Mouse (Mus musculus) embryonic facial prominence, embryonic 13.5 days (tissue): ENCODE results near the gene Mtch1. TPM values are rescaled to one million over a fixed set of nuclear protein-coding genes. Genes with fewer than 3 reads are reported as not detected.
A peak's percentile ranks its signal among the peaks of the same experiment; 100 is the strongest.
"Not testable (repeated sequence)": the region's sequence is repeated elsewhere in the genome, so short reads cannot be mapped to it uniquely, and the experiment has no call there.

Experiments
- ATAC-seq: fragments of 200-750 bp; cut with Nextera tagmentation; 2 replicates; pipeline ENCODE4 v1.8.0; 2017; ENCODE audit warnings: low read depth; ENCODE audit not compliant: insufficient number of reproducible peaks, insufficient read depth, low FRiP score, low TSS enrichment
- H3K27ac ChIP-seq: fragments of 300-500 bp; sonication (generic); 2 replicates; pipeline ENCODE4 v1.5.1; 2015; ENCODE audit warnings: moderate library complexity, mild to moderate bottlenecking, inconsistent platforms
- H3K27me3 ChIP-seq: fragments of 300-500 bp; sonication (generic); 2 replicates; pipeline ENCODE4 v1.6.1; 2015; ENCODE audit warnings: mild to moderate bottlenecking, inconsistent platforms
- H3K36me3 ChIP-seq: fragments of 300-500 bp; sonication (generic); 2 replicates; pipeline ENCODE4 v1.6.1; 2015; ENCODE audit warnings: mild to moderate bottlenecking, inconsistent platforms
- H3K4me1 ChIP-seq: fragments of 300-500 bp; sonication (generic); 2 replicates; pipeline ENCODE4 v1.6.1; 2015; ENCODE audit warnings: inconsistent platforms
- H3K4me2 ChIP-seq: fragments of 300-500 bp; sonication (generic); 2 replicates; pipeline ENCODE4 v1.6.1; 2015; ENCODE audit warnings: moderate library complexity, mild to moderate bottlenecking, inconsistent platforms
- H3K4me3 ChIP-seq: fragments of 300-500 bp; sonication (generic); 2 replicates; pipeline ENCODE4 v1.5.1; 2015; ENCODE audit warnings: mild to moderate bottlenecking, inconsistent platforms
- H3K9ac ChIP-seq: fragments of 300-500 bp; sonication (generic); 2 replicates; pipeline ENCODE4 v1.6.1; 2015; ENCODE audit warnings: mild to moderate bottlenecking, inconsistent platforms
- H3K9me3 ChIP-seq: fragments of 300-500 bp; sonication (generic); 2 replicates; pipeline ENCODE4 v1.6.1; 2016; ENCODE audit warnings: inconsistent platforms
- WGBS: fragments of 180-500 bp; shearing (Covaris S2); methylation state at CpG from one replicate; pipeline ENCODE4 v1.1.7; 2015; ENCODE audit warnings: mixed read lengths; 5-methylcytosine and 5-hydroxymethylcytosine counted together
- polyA plus RNA-seq: library from polyadenylated mRNA; unstranded; fragments of >200 nt; fragmentation: Nextera tagmentation; extraction: Ambion mirVana; gene quantifications from 2 replicates; pipeline ENCODE4 v1.2.1, GENCODE M21; 2015

Mtch1 gene
- 284 and 299 TPM in 2 replicates for polyA plus RNA-seq

- Histone ChIP-seq H3K36me3 (peaks cover 22% of the 10 kb centered on the region), H3K9ac (peak within 1 kb of the TSS; percentile 93), H3K9me3 (no peaks in the 10 kb centered on the region), H3K4me1 (peaks cover 27% of the 10 kb centered on the region), H3K27me3 (no peaks in the 10 kb centered on the region), H3K4me2 (peak within 1 kb of the TSS; percentile 73), H3K27ac (peak within 1 kb of the TSS; percentile 92), H3K4me3 (peak within 1 kb of the TSS; percentile 89)
- WGBS, result 2% methylated on average over 47 of the region's 53 CpGs
- peak; percentile 92 for ATAC-seq
Observed at GRCm38 (mm10) chr17:29347645-29348256, at the start of gene Mtch1. TSS of gene Mtch1 (minus strand) at chr17:29347934.

GRCm38 (mm10) chr17:29396821-29397242 lies 49.1 kb upstream of the Mtch1 start:
- H3K4me2 ChIP-seq, result peak overlapping the region; percentile 71
- H3K9me3 ChIP-seq, result no peaks in the 10 kb centered on the region
- peaks cover 31% of the 10 kb centered on the region for H3K4me1 ChIP-seq
- no peak overlapping the region for H3K9ac ChIP-seq
- WGBS, result 17% methylated on average over 6 of the region's 6 CpGs
- no peaks in the 10 kb centered on the region for H3K27me3 ChIP-seq
- no peaks in the 10 kb centered on the region for H3K36me3 ChIP-seq
- H3K4me3 ChIP-seq, result no peak overlapping the region
- 0 out of 2 replicates have a peak overlapping the region, but pooled peaks have one; percentile 53 for H3K27ac ChIP-seq
- no peak for ATAC-seq

- H3K4me3 ChIP-seq, result no peak overlapping the region
- H3K27me3 ChIP-seq, result no peaks in the 10 kb centered on the region
- H3K4me2 ChIP-seq, result no peak overlapping the region
- H3K36me3 ChIP-seq, result no peaks in the 10 kb centered on the region
- ATAC-seq, result no peak
- peaks cover 31% of the 10 kb centered on the region for H3K4me1 ChIP-seq
- WGBS, result 58% methylated on average over 6 of the region's 6 CpGs
- no peaks in the 10 kb centered on the region for H3K9me3 ChIP-seq
- H3K27ac ChIP-seq, result no peak overlapping the region
- no peak overlapping the region for H3K9ac ChIP-seq
Observed at GRCm38 (mm10) chr17:29396056-29396799, 48.5 kb upstream of the Mtch1 start.

GRCm38 (mm10) chr17:29395381-29395780 lies 47.6 kb upstream of the Mtch1 start:
- Histone ChIP-seq H3K27me3 (no peaks in the 10 kb centered on the region), H3K4me3 (no peak overlapping the region), H3K36me3 (no peaks in the 10 kb centered on the region), H3K9me3 (no peaks in the 10 kb centered on the region), H3K9ac (0 out of 2 replicates have a peak overlapping the region, but pooled peaks have one; percentile 44), H3K4me1 (peaks cover 31% of the 10 kb centered on the region), H3K4me2 (no peak overlapping the region), H3K27ac (no peak overlapping the region)
- ATAC-seq, result no peak
- 67% methylated on average over 7 of the region's 7 CpGs for WGBS

- peaks cover 31% of the 10 kb centered on the region for H3K4me1 ChIP-seq
- not testable (repeated sequence) for ATAC-seq, H3K4me2 ChIP-seq, H3K27ac ChIP-seq, H3K9ac ChIP-seq, H3K27me3 ChIP-seq, H3K9me3 ChIP-seq, H3K36me3 ChIP-seq, H3K4me3 ChIP-seq
- WGBS, result 76% methylated on average over 2 of the region's 2 CpGs
Observed at GRCm38 (mm10) chr17:29394761-29395160, 47.0 kb upstream of the Mtch1 start.

- Histone ChIP-seq H3K4me1 (peaks cover 30% of the 10 kb centered on the region), H3K4me2 (no peak overlapping the region), H3K27me3 (no peaks in the 10 kb centered on the region), H3K4me3 (no peak overlapping the region), H3K9ac (no peak overlapping the region), H3K27ac (no peak overlapping the region), H3K9me3 (no peaks in the 10 kb centered on the region), H3K36me3 (no peaks in the 10 kb centered on the region)
- no peak for ATAC-seq
- WGBS, result 50% methylated on average over 9 of the region's 9 CpGs
Observed at GRCm38 (mm10) chr17:29394106-29394760, 46.5 kb upstream of the Mtch1 start.

GRCm38 (mm10) chr17:29393335-29394089 lies 45.8 kb upstream of the Mtch1 start:
- Histone ChIP-seq H3K36me3 (no peaks in the 10 kb centered on the region), H3K27me3 (no peaks in the 10 kb centered on the region)
- no peak for ATAC-seq

GRCm38 (mm10) chr17:29391280-29391679 lies 43.5 kb upstream of the Mtch1 start:
- Histone ChIP-seq H3K9ac (no peak overlapping the region), H3K9me3 (no peaks in the 10 kb centered on the region), H3K36me3 (no peaks in the 10 kb centered on the region), H3K27me3 (no peaks in the 10 kb centered on the region), H3K4me2 (no peak overlapping the region), H3K27ac (no peak overlapping the region), H3K4me1 (peaks cover 16% of the 10 kb centered on the region), H3K4me3 (no peak overlapping the region)
- WGBS, result 67% methylated on average over 8 of the region's 8 CpGs
- ATAC-seq, result no peak

More at GRCm38 (mm10) chr17:29393335-29394089, 45.8 kb upstream of the Mtch1 start:
- no peak overlapping the region for H3K9ac ChIP-seq
- H3K9me3 ChIP-seq, result no peaks in the 10 kb centered on the region
- no peak overlapping the region for H3K4me3 ChIP-seq
- no peak overlapping the region for H3K27ac ChIP-seq
- 63% methylated on average over 14 of the region's 14 CpGs for WGBS
- H3K4me1 ChIP-seq, result peaks cover 30% of the 10 kb centered on the region
- H3K4me2 ChIP-seq, result no peak overlapping the region

GRCm38 (mm10) chr17:29388978-29389377 lies 41.2 kb upstream of the Mtch1 start:
- Histone ChIP-seq H3K9ac (peak overlapping the region; percentile 40; the same call in 1 of the 2 replicates), H3K4me1 (peaks cover 10% of the 10 kb centered on the region), H3K9me3 (no peaks in the 10 kb centered on the region), H3K36me3 (no peaks in the 10 kb centered on the region), H3K27me3 (no peaks in the 10 kb centered on the region), H3K4me2 (no peak overlapping the region), H3K4me3 (no peak overlapping the region), H3K27ac (peak overlapping the region; percentile 73; the same call in 1 of the 2 replicates)
- WGBS, result 63% methylated on average over 11 of the region's 11 CpGs
- ATAC-seq, result no peak

GRCm38 (mm10) chr17:29385746-29386145 lies 38.0 kb upstream of the Mtch1 start:
- H3K36me3 ChIP-seq, result no peaks in the 10 kb centered on the region
- no peak overlapping the region for H3K4me3 ChIP-seq
- no peak overlapping the region for H3K4me2 ChIP-seq
- H3K27me3 ChIP-seq, result no peaks in the 10 kb centered on the region
- peaks cover 10% of the 10 kb centered on the region for H3K4me1 ChIP-seq
- WGBS, result 40% methylated on average over 6 of the region's 6 CpGs
- H3K9ac ChIP-seq, result no peak overlapping the region
- no peak overlapping the region for H3K27ac ChIP-seq
- H3K9me3 ChIP-seq, result no peaks in the 10 kb centered on the region
- no peak for ATAC-seq

GRCm38 (mm10) chr17:29384850-29385438 lies 37.2 kb upstream of the Mtch1 start:
- H3K36me3 ChIP-seq, result no peaks in the 10 kb centered on the region
- peak overlapping the region; percentile 49 for H3K9ac ChIP-seq
- H3K4me3 ChIP-seq, result no peak overlapping the region
- no peaks in the 10 kb centered on the region for H3K27me3 ChIP-seq
- WGBS, result 50% methylated on average over 5 of the region's 5 CpGs
- no peaks in the 10 kb centered on the region for H3K9me3 ChIP-seq
- no peak overlapping the region for H3K27ac ChIP-seq
- peaks cover 10% of the 10 kb centered on the region for H3K4me1 ChIP-seq
- H3K4me2 ChIP-seq, result no peak overlapping the region
- ATAC-seq, result no peak
